Mouse (Mus musculus): ENCODE data around the gene Spns3. TPM values are rescaled to one million over a fixed set of nuclear protein-coding genes. Genes with fewer than 3 reads are reported as not detected.

Spns3 gene
- total RNA-seq, 2 experiments from 2014 or later, result 0.21 to 0.28 TPM

DNA sequence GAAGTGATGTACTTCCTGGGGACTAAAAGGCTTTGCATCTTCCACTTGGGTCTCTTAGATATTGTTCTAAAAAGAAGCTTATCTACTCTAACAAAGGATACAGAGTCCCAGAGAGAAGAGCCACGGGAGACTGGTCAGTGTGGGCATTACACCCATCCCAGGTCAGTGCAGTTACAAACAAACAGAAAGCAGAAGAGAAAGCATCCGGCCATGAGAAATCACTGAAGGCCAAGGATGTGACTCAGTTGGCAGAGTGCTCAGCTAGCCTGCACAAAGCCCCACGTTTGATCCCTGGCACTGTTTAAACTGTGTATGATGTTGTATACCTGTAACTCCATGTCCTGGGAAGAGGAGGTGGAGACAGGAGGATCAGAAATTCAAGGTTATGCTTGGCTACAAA lies 30.4 kb downstream of the Spns3 start:
- DNase-seq (ENCODE audit: low spot score in 2 of 2), result no peak

DNA sequence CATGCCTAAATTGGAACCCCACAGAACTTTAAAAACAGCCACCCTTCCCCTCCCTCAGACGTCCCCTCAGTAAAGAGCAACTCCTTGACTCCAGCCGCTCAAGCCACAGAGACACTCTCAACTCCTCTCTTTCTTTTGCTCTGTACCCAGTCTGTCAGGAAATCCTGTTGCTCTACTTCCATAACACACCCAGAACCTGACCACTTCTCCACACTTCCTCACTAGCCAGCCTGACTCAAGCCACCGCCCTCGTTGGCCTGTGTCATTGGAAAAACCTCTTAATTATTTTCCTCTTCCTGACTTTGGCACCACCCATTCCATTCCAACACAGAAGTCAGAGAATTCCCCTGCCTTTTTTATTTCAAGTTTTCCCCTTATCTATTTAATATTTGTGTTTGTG lies 31.1 kb downstream of the Spns3 start:
- no peak for DNase-seq (ENCODE audit: low spot score in 2 of 2)

DNA sequence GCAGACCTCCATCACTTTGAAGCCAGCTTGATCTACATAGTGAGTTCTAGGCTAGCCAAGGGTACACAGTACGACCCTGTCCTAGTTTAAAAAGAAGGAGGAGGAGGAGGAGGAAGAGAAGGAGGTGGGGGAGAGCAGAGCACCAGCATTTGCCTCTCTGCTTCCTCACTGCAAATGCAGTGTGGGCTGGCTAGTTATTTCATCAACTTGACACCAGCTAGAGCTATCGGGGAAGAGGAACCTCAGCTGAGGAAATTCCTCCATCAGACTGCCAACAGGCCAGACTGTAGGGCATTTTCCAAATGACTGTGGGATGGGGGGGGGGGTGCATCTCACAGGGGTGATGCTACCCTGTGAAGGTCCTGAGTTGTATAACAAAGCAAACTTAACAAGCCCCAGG lies 31.9 kb downstream of the Spns3 start:
- DNase-seq (ENCODE audit: low spot score in 2 of 2), result no peak

DNA sequence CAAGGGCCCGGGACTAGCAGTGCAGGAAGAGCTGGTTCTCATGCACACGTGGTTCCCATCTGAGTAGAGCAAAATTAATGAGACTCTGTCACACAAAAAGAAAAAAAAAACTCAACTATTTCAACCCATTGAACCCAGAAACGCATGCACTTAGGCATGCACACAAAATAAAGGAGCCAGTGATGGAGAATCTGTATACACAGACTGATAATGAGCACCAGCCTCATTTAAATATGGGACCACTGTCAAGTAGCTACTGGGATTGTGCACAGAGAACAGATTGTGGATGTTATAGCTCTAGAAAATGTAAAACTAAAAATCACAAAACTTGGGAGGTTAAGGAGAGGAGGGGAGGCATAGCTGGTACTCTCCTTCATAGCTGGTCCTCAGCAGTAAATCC lies 35.3 kb downstream of the Spns3 start:
- no peak for DNase-seq (ENCODE audit: low spot score in 2 of 2)

DNA sequence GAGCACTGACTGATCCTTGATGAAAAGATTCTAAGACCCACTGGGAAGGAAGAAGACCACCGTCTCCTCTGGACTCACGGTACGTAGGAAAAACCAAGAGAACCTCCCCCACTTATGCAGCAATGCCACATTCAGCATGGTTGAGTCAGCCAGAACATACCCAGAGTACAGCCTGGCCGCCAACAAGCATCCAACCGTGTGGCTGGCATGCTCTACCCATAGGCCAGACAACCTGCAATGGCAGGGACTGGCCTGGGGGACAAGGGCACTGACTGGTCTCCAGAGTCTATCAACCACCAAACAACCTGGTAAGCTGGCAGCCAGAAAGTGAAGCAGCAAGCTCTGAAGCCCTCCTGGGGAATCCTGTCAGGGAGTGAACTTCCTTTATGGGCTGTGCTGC lies 41.7 kb downstream of the Spns3 start:
- no peak for DNase-seq (ENCODE audit: low spot score in 2 of 2)

DNA sequence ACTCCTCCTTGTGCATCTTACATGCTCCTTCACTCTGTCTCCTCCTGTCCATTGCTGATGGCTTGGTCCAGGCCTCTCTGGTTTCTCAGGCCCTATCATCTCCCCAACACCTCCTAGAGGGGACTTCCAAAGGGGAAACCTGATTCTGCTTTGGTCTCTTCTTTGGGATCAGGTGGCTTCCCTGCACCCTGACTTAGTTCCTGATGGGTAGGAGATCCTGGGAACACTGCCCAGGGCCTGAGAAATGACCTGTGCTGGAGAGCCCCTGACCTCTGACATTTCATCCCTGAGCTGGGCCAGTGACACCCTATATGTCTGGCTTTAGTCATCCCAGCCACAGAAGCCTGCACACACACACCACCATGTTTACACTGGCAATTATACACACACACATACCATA lies 42.7 kb downstream of the Spns3 start:
- no peak for DNase-seq (ENCODE audit: low spot score in 2 of 2)

DNA sequence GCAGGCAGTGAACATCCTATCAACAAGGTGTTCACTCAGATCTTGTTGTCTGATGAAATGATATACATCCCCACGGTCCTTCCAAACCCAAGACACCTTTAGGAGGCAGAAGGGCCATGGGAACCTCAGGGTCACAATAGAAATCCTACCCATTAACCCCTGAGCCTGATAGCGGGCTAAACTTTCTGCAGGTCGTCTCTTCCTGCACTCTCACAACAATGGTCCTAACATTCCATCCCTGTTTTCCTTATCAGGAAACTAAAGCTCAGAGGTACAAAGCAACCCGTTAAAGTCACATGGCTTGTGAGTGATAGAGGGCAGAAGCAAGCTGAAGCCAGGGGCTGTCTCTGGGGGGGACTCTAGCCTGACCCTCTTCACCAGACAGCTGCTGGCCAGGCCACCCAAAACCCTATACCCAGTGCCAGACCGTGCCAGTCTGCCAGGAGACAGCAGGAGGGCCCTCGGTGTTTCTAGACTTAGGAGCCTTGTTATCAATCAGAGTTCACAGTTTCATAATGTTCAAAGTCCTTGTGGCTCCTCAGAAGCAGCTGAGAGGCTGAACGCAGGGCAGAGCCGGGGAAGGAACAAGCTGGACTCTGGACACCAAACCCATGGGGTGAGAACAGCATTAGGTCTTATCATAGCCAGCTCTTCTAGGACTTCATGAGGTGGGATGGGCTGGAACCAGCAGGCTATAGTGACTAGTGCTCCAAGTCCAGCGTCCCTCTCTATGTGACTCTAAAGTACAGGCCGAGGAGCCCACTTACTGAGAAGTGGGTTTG lies 46.1 kb downstream of the Spns3 start:
- DNase-seq (ENCODE audit: low spot score in 2 of 2), result no peak

DNA sequence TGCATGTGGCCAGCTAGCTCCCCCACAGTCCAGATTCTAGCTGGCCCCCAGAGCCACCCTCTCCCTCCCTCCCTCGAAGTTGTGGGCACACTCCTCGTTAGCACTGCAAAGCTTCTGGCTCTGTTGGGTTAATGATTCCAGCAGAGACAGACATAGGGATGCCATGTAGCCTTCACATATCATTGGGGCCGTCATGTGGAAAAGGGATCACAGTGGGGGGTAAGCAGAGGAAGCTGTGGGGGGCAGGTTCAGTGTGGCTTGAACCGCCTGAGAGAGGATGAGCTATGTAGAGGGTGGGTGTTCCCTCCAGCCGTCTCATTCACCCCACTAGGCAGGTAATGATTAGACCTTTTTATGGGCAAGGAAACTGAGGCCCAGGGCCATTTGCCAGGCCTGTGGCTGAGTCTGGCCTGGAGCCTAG lies 46.8 kb downstream of the Spns3 start:
- no peak for DNase-seq (ENCODE audit: low spot score in 2 of 2)

DNA sequence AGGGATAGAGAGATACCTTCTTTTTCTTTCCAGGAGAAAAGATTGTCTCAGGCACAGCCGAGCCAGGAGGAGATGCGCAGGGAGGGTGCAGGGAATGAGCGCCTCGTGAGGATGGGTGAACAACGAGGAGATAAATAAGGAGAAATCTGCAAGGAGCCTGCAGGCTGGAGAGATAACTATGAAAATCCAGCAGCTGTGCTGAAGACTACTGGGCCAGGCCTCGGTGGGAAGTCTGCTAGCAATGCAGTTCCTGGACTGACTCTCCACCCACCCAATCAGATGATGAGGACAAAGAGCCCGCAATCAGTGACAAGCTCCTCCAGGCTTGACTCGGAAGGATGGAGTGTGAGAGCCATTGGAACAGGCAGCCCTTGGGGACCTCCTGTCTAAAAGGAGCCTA lies 48.1 kb downstream of the Spns3 start:
- peak in 1 of 2 experiments; percentile 42 for DNase-seq (ENCODE audit: low spot score in 2 of 2)

DNA sequence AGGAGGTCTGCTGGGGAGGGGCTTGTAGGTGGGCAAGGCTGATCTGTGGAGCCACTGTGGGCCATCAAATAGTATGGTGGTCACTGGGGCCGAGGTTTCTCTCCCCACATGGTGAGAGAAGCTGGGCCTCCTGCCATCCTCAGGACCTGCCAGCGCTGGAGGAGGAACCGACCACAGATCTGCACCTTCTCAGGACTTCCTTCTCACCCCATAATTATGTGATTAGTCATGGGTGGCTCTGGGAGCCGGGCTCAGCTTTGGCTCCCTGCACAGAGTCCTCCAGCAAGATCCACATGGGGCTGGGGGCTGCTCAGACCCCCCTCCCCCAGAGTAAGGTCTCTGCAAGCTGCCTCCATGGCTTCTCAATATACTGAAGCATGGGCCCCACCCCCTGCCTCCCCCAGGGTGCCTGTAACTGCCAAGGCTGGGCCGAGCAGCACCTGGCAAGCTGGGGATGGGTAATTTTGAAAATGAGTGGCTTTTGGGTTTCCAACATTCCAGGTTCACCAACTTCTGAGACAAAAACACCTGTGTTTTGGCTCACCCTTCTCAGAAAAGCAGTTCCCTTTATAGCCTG lies 48.8 kb downstream of the Spns3 start:
- no peak for DNase-seq (ENCODE audit: low spot score in 2 of 2)

DNA sequence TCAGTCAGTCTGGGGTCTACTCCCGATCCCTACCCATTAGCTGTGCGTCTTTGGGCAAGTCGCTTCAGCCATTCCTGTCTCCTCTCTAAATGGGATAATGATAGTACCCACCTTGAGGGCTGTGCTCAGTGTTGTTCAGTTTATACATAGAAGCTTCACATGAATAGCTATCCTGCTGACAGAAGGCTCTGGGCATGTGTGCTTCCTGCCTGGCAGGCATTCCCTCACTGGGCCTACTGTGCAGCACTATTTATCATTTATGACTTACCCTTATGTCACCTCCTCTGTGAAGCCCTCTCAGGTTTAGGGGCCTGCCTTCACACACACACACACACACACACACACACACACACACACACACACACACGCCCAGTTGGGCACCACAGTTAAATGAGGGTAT lies 50.2 kb downstream of the Spns3 start:
- no peak for DNase-seq (ENCODE audit: low spot score in 2 of 2)

DNA sequence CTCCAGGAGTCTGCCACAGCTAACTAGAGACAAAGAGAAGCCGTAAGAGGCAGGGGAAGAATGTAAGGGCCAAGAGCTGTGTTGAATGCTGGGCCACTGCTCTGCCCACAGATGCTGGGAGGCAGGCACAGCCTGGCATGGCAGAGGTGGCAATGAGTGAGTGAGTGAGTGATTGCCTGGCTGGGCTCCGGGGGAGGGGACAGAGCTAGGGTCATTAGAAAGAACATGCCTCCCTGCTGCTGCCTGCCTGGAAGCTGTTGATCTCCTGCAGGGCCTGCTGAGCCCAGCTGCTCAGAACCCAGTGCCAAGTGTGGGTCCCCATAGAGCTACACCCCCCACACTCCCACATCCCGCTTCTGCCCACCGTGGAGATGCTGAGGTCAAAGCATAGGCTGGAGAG lies 52.9 kb downstream of the Spns3 start:
- DNase-seq (ENCODE audit: low spot score in 2 of 2), result no peak

DNA sequence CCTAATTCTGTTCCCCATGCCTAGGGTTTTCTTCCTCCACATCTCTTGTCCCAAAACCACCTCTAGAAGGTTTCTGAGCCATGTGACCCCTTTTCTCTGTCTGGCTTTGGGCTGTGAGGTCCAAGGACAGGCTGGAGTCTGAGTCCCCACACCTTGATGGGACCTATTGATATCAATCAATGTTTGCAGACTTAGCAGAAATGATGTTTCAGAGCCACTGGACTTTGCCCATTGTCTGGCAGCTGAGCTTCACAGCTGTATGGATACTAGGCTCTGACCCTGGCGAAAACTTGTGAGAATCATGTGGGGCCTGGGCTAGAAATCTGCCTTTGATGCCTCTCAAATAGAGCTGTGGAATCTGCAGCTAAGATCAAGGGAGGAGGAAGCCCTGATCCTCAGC lies 53.5 kb downstream of the Spns3 start:
- DNase-seq (ENCODE audit: low spot score in 2 of 2), result no peak

DNA sequence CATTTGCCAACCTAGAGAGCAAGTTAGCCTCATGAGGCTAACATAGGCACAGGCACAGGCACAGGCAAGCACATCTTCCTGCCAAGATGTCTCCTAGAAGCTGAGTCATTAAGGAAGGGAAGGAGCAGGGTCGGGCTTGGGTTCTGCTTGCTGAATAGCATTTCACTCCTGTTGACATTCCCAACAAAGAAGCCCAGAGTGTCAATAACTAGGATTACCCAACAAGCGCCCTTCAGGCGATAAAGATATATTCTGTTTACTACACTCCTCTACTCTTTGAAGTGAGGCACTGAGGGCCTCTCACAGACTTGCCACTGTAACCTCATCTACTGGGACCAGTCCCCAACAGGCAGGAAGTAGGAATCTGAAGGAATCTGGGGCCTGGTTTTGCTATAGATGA lies 54.2 kb downstream of the Spns3 start:
- no peak for DNase-seq (ENCODE audit: low spot score in 2 of 2)

DNA sequence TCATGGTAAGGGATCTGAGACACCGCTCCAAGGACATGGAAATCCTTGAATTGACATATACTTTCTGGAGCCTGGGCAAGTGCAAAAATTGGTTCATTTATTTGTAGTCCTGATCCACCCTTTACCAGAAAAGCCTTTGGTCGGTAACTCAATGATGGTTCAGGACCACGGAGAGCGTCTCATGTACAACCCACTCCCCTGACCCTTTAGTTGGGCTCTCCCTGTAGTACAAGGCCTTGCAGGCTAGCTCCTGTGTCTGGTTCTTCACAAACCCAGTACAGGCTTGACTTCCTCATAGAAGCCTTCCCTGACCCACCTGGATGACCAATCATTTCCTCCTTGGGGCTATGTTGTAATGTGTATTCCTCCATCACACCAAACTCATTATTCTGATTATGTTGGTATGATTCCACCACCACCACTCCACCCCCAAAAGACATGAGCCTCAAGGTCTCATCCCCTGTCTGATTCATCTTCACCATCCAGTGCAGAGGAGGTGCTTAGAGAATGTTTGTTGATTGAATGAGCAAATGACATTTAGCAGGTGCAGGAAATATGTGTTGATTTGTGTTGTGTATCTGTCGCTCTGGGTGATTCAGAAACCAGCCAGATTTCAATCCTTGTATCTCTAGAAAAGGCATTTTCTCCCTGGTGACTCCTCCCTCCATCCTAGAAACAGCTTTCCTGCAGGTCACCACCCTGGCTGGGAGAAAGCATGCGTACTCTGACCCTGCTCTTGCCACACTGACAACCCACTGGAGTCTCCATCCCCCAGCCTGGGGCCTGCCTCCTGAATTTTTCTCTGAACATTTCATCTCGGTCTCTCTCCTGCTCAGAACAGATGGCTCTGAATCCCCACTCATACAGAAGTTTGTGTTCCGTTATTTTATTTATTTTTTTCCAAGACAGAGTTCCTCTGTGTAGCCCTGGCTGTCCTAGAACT lies 56.0 kb downstream of the Spns3 start:
- DNase-seq (ENCODE audit: low spot score in 2 of 2), result no peak

DNA sequence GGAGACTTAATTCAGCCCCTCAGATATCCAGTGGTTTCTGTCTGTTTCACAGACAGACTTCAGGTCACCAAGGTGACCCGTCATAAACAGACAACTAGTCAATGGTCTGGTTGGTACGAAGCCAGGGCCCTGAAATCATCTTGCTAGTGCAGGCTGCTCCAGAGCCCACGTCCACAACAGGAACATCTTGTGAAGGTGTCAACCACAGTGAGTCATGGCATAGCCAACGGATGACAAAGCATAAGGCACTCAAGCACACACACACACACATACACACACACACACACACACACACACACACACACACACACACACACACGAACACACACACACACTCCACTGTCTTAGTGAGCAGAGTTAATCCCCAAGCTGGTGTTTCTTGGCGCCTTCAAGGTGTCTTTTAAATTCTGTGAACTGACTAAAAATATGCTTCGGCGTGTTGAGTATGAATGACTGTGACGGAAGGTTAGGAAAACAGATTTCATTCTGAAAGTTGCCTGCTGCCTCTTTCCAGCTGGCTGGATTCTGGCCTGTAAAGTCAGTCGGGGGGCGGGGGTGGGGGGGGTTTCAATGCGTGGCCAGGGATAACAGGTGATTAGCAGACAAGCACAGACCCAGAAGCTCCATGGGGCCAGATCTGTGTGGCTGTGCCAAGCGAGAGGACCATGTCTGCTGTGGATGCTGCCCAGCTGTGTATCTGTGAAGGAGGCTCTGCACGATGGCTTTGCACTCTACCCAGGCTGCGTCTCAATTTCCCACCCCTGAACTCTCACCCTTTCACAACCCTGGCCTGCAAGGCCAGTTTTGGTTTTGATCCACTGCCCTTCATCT lies 59.0 kb downstream of the Spns3 start:
- DNase-seq (ENCODE audit: low spot score in 2 of 2), result peak; percentile 70 to 71

DNA sequence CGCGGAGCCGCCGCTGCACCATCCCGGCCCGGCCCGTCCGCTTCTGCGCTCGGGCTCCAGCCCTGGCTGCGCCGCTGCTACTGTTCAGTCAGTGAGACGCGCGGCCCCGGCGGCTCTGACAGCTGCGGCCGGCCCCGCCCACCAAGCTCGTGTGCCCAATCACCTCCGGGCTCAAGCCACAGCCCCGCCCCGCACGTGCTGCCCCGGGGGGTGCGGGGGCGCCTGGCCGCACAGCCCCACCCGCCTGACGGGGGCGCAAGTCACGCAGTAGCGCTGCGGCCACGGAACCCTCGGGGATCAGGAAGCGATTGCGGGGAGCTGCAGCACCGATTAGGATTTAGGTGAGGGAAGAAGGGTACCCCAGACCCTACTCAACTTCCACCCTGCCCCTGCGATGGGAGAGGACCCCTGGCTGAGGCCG lies 60.4 kb downstream of the Spns3 start, which contains the start of gene Spns2:
TSS of gene Spns2 (minus strand) at position 24 of the 421 bp plus-strand sequence.
- peak; percentile 92 to 95 for DNase-seq (ENCODE audit: low spot score in 2 of 2)

DNA sequence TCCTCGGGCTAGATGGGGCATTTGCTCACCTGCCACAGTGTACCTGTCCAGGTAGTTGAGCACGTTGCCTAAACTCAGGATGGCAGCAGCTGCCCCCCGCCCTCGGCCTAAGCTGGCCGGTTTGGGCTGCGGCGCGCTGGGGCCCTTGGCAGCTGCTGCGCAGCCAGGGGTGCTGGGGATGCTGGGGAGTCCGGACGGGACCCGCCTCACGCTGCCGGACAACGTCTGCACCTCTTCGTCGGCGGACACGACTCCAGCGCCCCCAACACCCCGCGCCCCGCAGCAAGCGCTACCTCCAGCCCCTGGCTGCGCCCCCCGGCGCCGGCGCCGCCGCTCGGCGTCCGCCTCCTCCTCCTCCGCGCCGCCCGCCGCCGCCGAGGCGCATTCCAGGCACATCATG lies 60.9 kb downstream of the Spns3 start:
- no peak for DNase-seq (ENCODE audit: low spot score in 2 of 2)

DNA sequence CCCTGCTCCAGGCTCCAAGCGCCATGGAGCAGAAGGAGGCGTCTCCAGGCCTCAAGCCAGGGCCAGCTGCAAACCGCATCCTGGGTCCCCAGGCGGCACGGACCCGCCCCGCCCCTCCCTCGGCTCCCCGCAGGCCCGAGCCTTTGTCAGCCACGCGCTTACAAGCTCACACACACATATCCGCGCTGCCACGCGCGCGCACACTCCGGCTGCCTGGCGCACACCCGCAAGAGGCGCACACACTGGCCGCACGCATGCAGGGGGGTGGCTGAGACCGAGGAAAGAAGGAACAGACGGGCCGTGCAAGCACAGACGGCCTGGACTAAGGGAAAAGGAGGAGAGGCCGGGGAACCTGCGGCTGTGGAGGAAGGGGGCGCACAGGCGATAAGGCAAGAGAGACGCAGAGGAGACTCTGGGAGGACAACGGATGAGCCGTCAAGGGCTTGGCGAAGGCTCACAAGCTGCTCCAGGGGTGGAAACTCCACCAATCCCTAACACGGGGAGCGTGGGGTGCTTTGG lies 61.5 kb downstream of the Spns3 start:
- peak; percentile 74 to 84 for DNase-seq (ENCODE audit: low spot score in 2 of 2)

DNA sequence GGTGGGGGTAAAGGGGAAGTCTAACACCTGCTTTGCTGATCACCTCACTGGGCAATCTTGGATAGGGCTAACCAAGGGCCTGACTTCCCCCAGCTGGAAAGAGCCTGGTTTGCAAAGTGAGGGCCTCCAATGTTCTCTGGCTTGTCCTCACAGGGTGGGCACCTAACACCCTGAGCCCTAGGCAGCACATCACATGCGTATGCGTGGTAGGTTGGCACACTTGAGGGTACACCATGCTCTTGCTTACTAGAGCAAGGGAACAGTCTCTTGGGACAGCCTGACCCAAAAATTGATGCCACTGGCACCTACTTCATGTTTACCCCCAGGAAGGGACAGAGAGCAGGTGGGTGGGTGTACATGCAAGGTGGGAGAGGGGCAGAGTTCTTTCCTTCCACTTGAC lies 62.6 kb downstream of the Spns3 start:
- no peak for DNase-seq (ENCODE audit: low spot score in 2 of 2)

DNA sequence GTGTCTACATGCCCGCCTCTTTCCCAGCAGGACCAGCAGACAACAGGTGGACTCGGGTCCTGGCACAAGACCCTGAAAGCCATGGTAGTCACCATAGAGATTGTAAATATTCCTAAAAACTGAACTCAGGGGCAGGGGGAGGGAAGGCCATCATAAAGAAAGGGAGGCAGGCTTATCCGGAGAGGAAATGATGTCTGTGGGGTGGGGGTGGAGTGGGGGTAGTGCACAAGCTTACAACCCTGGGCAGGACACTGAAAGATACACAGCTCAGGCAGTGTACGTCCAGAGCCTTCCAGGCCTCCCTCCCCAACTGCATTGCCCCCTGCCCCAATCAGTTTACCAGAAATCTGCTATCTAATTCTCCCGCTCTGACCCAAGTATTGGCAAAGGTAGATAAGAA lies 63.1 kb downstream of the Spns3 start:
- no peak for DNase-seq (ENCODE audit: low spot score in 2 of 2)
